Mouse (Mus musculus): Measurements from ENCODE around the gene Tmem125. TPM values are rescaled to one million over a fixed set of nuclear protein-coding genes. Genes with fewer than 3 reads are reported as not detected.

The Tmem125 gene
- 0.31 TPM in 1 of 2 replicates, not detected in the other for total RNA-seq (2014; rRNA removed)
- 0.29 and 0.39 TPM in 2 replicates for polyA plus RNA-seq (2015; fragmentation: Nextera tagmentation; extraction: Ambion mirVana)

GRCm38 (mm10) chr4:118543592-118544260 is at the start of gene Tmem125:
Gene Tmem125, minus strand, starts transcription at chr4:118544044.
- Histone ChIP-seq H3K4me2 (ENCODE audit: low read depth) (peak within 1 kb of the TSS; percentile 53), H3K27me3 (ENCODE audit: insufficient read depth, low read length) (no peaks in the 10 kb centered on the region), H3K9ac (0 out of 2 replicates have a peak within 1 kb of the TSS, but pooled peaks have one; percentile 26), H3K9me3 (ENCODE audit: low read length) (no peaks in the 10 kb centered on the region), H3K4me1 (ENCODE audit: insufficient read depth) (peaks cover 5% of the 10 kb centered on the region; the same call in 1 of the 2 replicates), H3K27ac (ENCODE audit: low read depth, low read length) (no peak within 1 kb of the TSS), H3K36me3 (ENCODE audit: insufficient read depth) (no peaks in the 10 kb centered on the region), H3K4me3 (ENCODE audit: low read depth, low read length) (peak within 1 kb of the TSS; percentile 24)
- WGBS: 3% methylated on average over 24 of the region's 24 CpGs
- ATAC-seq (no peak), DNase-seq (no peak)
- no peak for TF ChIP-seq CTCF (IDR thresholded peaks at IDR 0.05; ENCODE audit: low read depth)

- H3K4me1 ChIP-seq (ENCODE audit: insufficient read depth): no peaks in the 10 kb centered on the region
- ATAC-seq: peak; percentile 23; the same call in 1 of the 2 replicates
- H3K27ac ChIP-seq (ENCODE audit: low read depth, low read length): no peak overlapping the region
- H3K9ac ChIP-seq: no peak overlapping the region
- no peak for TF ChIP-seq CTCF (IDR thresholded peaks at IDR 0.05; ENCODE audit: low read depth)
- H3K27me3 ChIP-seq (ENCODE audit: insufficient read depth, low read length): no peaks in the 10 kb centered on the region
- WGBS: 3% methylated on average over 7 of the region's 7 CpGs
- 0 out of 2 replicates have a peak overlapping the region, but pooled peaks have one; percentile 3 for H3K4me2 ChIP-seq (ENCODE audit: low read depth)
- peak; percentile 23 for DNase-seq
- H3K9me3 ChIP-seq (ENCODE audit: low read length): no peaks in the 10 kb centered on the region
- H3K36me3 ChIP-seq (ENCODE audit: insufficient read depth): no peaks in the 10 kb centered on the region
- no peak overlapping the region for H3K4me3 ChIP-seq (ENCODE audit: low read depth, low read length)
These were observed 45.9 kb upstream of the Tmem125 start for GRCm38 (mm10) chr4:118589733-118590130.

DNA sequence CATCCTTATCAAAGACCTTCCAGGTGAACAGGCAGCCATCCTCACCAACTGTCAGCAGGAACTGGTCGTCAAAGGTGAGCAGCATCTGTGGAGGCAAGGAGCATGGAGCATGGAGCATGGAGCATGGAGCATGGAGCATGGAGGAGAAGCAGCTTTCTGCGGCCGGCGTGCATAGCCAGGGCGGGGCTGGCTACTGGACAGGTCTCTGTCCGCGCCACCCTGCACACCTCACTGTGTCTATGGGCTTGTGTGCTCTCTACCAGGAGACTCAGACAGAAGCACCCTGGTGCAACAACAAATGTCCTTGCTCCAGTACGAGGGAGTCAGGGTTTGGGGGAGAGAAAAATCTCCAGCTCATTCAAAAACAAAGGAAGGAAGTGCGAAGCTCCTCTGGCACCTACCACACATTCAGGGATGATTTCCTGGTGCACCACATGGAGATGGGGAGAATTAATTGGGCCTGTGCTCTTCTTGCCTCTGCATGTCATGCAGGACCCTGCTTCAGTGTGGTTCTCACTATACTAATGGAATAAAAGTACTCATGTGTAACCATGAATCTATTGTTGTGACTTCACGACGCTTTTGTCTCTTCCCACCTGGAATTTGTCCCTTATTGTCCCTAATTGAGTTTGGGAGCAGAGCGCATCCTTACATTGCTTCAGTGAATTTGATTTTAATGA is 45.3 kb upstream of the Tmem125 start:
- 57% methylated on average over 12 of the region's 12 CpGs for WGBS
- Histone ChIP-seq H3K4me3 (ENCODE audit: low read depth, low read length) (no peak overlapping the region), H3K4me1 (ENCODE audit: insufficient read depth) (no peaks in the 10 kb centered on the region), H3K9me3 (ENCODE audit: low read length) (no peaks in the 10 kb centered on the region), H3K27me3 (ENCODE audit: insufficient read depth, low read length) (no peaks in the 10 kb centered on the region), H3K27ac (ENCODE audit: low read depth, low read length) (no peak overlapping the region), H3K4me2 (ENCODE audit: low read depth) (0 out of 2 replicates have a peak overlapping the region, but pooled peaks have one; percentile 3), H3K9ac (no peak overlapping the region), H3K36me3 (ENCODE audit: insufficient read depth) (no peaks in the 10 kb centered on the region)
- no peak for TF ChIP-seq CTCF (IDR thresholded peaks at IDR 0.05; ENCODE audit: low read depth)
- DNase-seq (no peak), ATAC-seq (no peak)

- Histone ChIP-seq H3K27me3 (ENCODE audit: insufficient read depth, low read length) (no peaks in the 10 kb centered on the region), H3K4me1 (ENCODE audit: insufficient read depth) (no peaks in the 10 kb centered on the region), H3K4me2 (ENCODE audit: low read depth) (no peak overlapping the region), H3K4me3 (ENCODE audit: low read depth, low read length) (no peak overlapping the region), H3K36me3 (ENCODE audit: insufficient read depth) (no peaks in the 10 kb centered on the region), H3K27ac (ENCODE audit: low read depth, low read length) (no peak overlapping the region), H3K9me3 (ENCODE audit: low read length) (no peaks in the 10 kb centered on the region), H3K9ac (no peak overlapping the region)
- DNase-seq (no peak), ATAC-seq (no peak)
- no peak for TF ChIP-seq CTCF (IDR thresholded peaks at IDR 0.05; ENCODE audit: low read depth)
- WGBS: 97% methylated on average over 8 of the region's 8 CpGs
These were observed 38.8 kb upstream of the Tmem125 start for GRCm38 (mm10) chr4:118582629-118583028.

DNA sequence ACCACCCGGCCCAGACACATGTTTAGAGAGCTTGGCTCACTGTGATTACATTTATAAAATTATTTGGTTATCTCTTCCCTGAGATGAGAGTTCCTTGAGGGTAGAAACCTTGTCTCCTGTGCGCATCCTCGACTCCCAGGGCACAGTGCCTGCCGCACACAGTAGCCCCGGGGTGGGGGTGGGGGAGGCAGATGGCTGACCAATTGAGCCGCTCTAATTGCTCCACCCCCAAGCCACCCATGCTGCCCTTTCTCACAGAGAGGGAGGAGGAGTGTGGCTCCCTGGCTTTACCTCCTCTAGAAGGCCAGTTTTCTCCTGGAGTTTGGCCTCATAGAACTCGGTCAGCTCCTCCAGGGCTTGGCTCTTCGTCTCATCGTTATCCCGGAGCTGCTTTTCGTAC is 37.7 kb upstream of the Tmem125 start:
- H3K4me2 ChIP-seq (ENCODE audit: low read depth): no peak overlapping the region

DNA sequence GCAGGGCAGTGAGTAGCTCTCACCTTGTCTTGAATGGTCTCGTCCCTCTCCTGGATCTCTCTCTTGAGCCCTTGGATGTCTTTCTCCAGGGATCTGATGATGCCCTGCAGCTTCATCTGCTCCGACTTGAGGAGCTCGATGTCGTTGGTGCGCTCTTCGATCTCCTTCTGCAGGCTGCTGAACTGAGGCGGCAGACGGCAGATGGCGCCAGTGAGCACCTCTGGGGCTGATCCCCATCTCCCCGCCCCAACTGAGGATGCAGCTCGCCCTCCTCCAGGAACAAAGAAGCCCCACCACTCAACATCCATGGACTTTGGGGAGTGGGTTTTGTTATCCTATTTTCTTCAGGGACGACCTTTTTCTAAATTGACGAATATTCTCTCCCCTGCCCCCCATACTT is 35.5 kb upstream of the Tmem125 start:
- no peak overlapping the region for H3K27ac ChIP-seq (ENCODE audit: low read depth, low read length)
- H3K4me1 ChIP-seq (ENCODE audit: insufficient read depth): no peaks in the 10 kb centered on the region
- no peak for DNase-seq

More for the DNA sequence above, 37.7 kb upstream of the Tmem125 start:
- DNase-seq: no peak
- Histone ChIP-seq H3K4me1 (ENCODE audit: insufficient read depth) (no peaks in the 10 kb centered on the region), H3K36me3 (ENCODE audit: insufficient read depth) (no peaks in the 10 kb centered on the region), H3K27me3 (ENCODE audit: insufficient read depth, low read length) (no peaks in the 10 kb centered on the region), H3K9ac (no peak overlapping the region), H3K9me3 (ENCODE audit: low read length) (no peaks in the 10 kb centered on the region), H3K27ac (ENCODE audit: low read depth, low read length) (no peak overlapping the region), H3K4me3 (ENCODE audit: low read depth, low read length) (no peak overlapping the region)
- 38% methylated on average over 11 of the region's 11 CpGs for WGBS
- TF ChIP-seq CTCF (IDR thresholded peaks at IDR 0.05; ENCODE audit: low read depth): no peak
- ATAC-seq: no peak

DNA sequence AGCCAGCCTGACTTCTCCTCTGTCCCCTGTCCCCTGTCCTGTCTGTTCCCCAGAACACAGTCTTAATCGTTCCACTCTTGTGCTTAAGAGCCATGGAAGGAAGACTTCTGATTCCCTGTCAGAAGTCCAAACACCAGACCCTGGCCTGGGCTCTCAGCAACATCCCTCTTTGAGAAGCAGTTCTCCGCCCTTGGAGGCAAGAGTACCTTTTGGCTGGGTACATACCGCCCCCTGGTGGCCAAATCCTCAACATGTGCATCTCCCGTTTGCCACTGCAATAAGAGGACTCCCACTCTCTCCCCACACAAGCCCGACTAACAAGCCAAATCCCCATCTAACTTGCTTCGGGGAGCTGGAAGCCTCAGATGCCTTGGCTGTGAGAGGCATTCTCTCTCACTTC is 32.3 kb upstream of the Tmem125 start:
- DNase-seq: peak; percentile 91
- Histone ChIP-seq H3K9me3 (ENCODE audit: low read length) (no peaks in the 10 kb centered on the region), H3K4me3 (ENCODE audit: low read depth, low read length) (no peak overlapping the region), H3K27me3 (ENCODE audit: insufficient read depth, low read length) (no peaks in the 10 kb centered on the region), H3K36me3 (ENCODE audit: insufficient read depth) (no peaks in the 10 kb centered on the region), H3K4me1 (ENCODE audit: insufficient read depth) (no peaks in the 10 kb centered on the region), H3K4me2 (ENCODE audit: low read depth) (no peak overlapping the region), H3K9ac (no peak overlapping the region), H3K27ac (ENCODE audit: low read depth, low read length) (no peak overlapping the region)
- TF ChIP-seq CTCF (IDR thresholded peaks at IDR 0.05; ENCODE audit: low read depth): peak; percentile 93
- WGBS: 9% methylated on average over 6 of the region's 6 CpGs
- ATAC-seq: peak; percentile 74

More for the DNA sequence above, 35.5 kb upstream of the Tmem125 start:
- Histone ChIP-seq H3K27me3 (ENCODE audit: insufficient read depth, low read length) (no peaks in the 10 kb centered on the region), H3K36me3 (ENCODE audit: insufficient read depth) (no peaks in the 10 kb centered on the region), H3K4me3 (ENCODE audit: low read depth, low read length) (no peak overlapping the region), H3K4me2 (ENCODE audit: low read depth) (no peak overlapping the region), H3K9ac (no peak overlapping the region), H3K9me3 (ENCODE audit: low read length) (no peaks in the 10 kb centered on the region)
- no peak for ATAC-seq
- peak; percentile 57 for TF ChIP-seq CTCF (IDR thresholded peaks at IDR 0.05; ENCODE audit: low read depth)
- 46% methylated on average over 13 of the region's 13 CpGs for WGBS
